Mouse (Mus musculus) embryonic facial prominence, embryonic 11.5 days (tissue): ENCODE data around the gene Ifne. TPM values are rescaled to one million over a fixed set of nuclear protein-coding genes. Genes with fewer than 3 reads are reported as not detected.
"Not testable (repeated sequence)": the region's sequence is repeated elsewhere in the genome, so short reads cannot be mapped to it uniquely, and the experiment has no call there.

ENCODE experiments used
- ATAC-seq: fragments of 200-750 bp; cut with Nextera tagmentation; replicated peaks from 2 replicates; pipeline ENCODE4 v1.8.0; 2017; ENCODE audit warnings: low read depth; ENCODE audit not compliant: insufficient number of reproducible peaks, low FRiP score, low TSS enrichment
- DNase-seq: peaks from one replicate; pipeline ENCODE4 v3.0.0-alpha.2; 2015; ENCODE audit warnings: low spot score
- H3K27ac ChIP-seq: fragments of 300-500 bp; sonication (generic); replicated peaks from 2 replicates; pipeline ENCODE4 v1.5.1; 2014; ENCODE audit warnings: mild to moderate bottlenecking, low read depth, low read length, control low read depth
- H3K27me3 ChIP-seq: fragments of 300-500 bp; sonication (generic); 2 replicates; pipeline ENCODE4 v1.6.1; 2014; ENCODE audit warnings: mild to moderate bottlenecking, low read length, moderate library complexity, mixed read lengths; ENCODE audit not compliant: control insufficient read depth, insufficient read depth
- H3K36me3 ChIP-seq: fragments of 300-500 bp; sonication (generic); replicated peaks from 2 replicates; pipeline ENCODE4 v1.6.1; 2014; ENCODE audit warnings: low read depth, mild to moderate bottlenecking, low read length, moderate library complexity, mixed read lengths; ENCODE audit not compliant: control insufficient read depth, insufficient read depth
- H3K4me1 ChIP-seq: fragments of 300-500 bp; sonication (generic); 2 replicates; pipeline ENCODE4 v1.6.1; 2014; ENCODE audit warnings: low read length, mixed read lengths; ENCODE audit not compliant: control insufficient read depth, insufficient read depth
- H3K4me2 ChIP-seq: fragments of 300-500 bp; sonication (generic); 2 replicates; pipeline ENCODE4 v1.6.1; 2014; ENCODE audit warnings: low read depth, mild to moderate bottlenecking, control low read depth, low read length, moderate library complexity
- H3K4me3 ChIP-seq: fragments of 300-500 bp; sonication (generic); 2 replicates; pipeline ENCODE4 v1.5.1; 2014; ENCODE audit warnings: low read depth, low read length, control low read depth
- H3K9ac ChIP-seq: fragments of 300-500 bp; sonication (generic); replicated peaks from 2 replicates; pipeline ENCODE4 v1.6.1; 2014; ENCODE audit warnings: mild to moderate bottlenecking, control low read depth, low read length
- H3K9me3 ChIP-seq: fragments of 300-500 bp; sonication (generic); replicated peaks from 2 replicates; pipeline ENCODE4 v1.6.1; 2016; ENCODE audit warnings: mild to moderate bottlenecking, low read length, inconsistent platforms, mixed read lengths; ENCODE audit not compliant: control insufficient read depth
- WGBS: fragments of 180-500 bp; shearing (Covaris S2); extraction: QIAGEN DNeasy Blood & Tissue Kit; methylation state at CpG from one replicate; pipeline ENCODE4 v1.1.7; 2014; 5-methylcytosine and 5-hydroxymethylcytosine counted together
- microRNA counts: library from miRNA; unstranded; fragments of <30 nt; microRNA quantifications from one replicate; lab custom pipeline; 2016
- microRNA-seq: library from miRNA; unstranded; fragments of <30 nt; microRNA quantifications from one replicate; pipeline ENCODE4, GENCODE M21; 2016; ENCODE audit warnings: borderline number of aligned reads
- polyA plus RNA-seq: library from polyadenylated mRNA; unstranded; fragments of >200 nt; fragmentation: Nextera tagmentation; extraction: Ambion mirVana; gene quantifications from 2 replicates; pipeline ENCODE4 v1.2.1, GENCODE M21; 2014

Ifne gene
- polyA plus RNA-seq, 1 experiment from 2014 or later: not detected

GRCm38 (mm10) chr4:88838828-88839227 lies 41.2 kb downstream of the Ifne start:
- ATAC-seq (no peak), DNase-seq (peak; percentile 56)
- Histone ChIP-seq H3K27me3 (no peaks in the 10 kb centered on the region), H3K4me2 (no peak overlapping the region), H3K9me3 (no peaks in the 10 kb centered on the region), H3K27ac (no peak overlapping the region), H3K4me1 (no peaks in the 10 kb centered on the region), H3K36me3 (no peaks in the 10 kb centered on the region), H3K9ac (no peak overlapping the region), H3K4me3 (no peak overlapping the region)
- 42% methylated on average over 3 of the region's 3 CpGs for WGBS

- H3K36me3 ChIP-seq, H3K27me3 ChIP-seq, H3K9ac ChIP-seq, H3K4me3 ChIP-seq, H3K9me3 ChIP-seq, DNase-seq, H3K4me2 ChIP-seq, H3K4me1 ChIP-seq, H3K27ac ChIP-seq, ATAC-seq: not testable (repeated sequence)
- WGBS: 80% methylated on average over 1 of the region's 1 CpGs
These were observed 44.8 kb downstream of the Ifne start, which contains the start of gene Ifna5 for GRCm38 (mm10) chr4:88835225-88835624. Gene Ifna5 (plus strand): TSS chr4:88835525.

- DNase-seq: peak; percentile 59
- 30% methylated on average over 4 of the region's 4 CpGs for WGBS
These were observed 49.5 kb downstream of the Ifne start for GRCm38 (mm10) chr4:88830523-88830922.

More at GRCm38 (mm10) chr4:88830523-88830922, 49.5 kb downstream of the Ifne start:
- H3K4me2 ChIP-seq: no peak overlapping the region
- no peak overlapping the region for H3K4me3 ChIP-seq
- no peaks in the 10 kb centered on the region for H3K36me3 ChIP-seq
- ATAC-seq: no peak
- H3K4me1 ChIP-seq: no peaks in the 10 kb centered on the region
- no peaks in the 10 kb centered on the region for H3K27me3 ChIP-seq
- H3K27ac ChIP-seq: no peak overlapping the region
- H3K9ac ChIP-seq: no peak overlapping the region
- H3K9me3 ChIP-seq: no peaks in the 10 kb centered on the region

MicroRNA genes within 50 kb of the gene (microRNA counts, 519-probe panel; counts per million panel counts)
- 3,213 counts per million, percentile 44 among the panel's probes with 10 or more counts for microRNA mmu-miR-31 (lab: Ali Mortazavi, UCI)

Small RNAs within 50 kb of the gene (microRNA-seq; reads per million reads assigned to microRNA genes)
- 379 reads per million, percentile 60 among the genes with 10 or more reads in this experiment for gene Mir31

Other genes with a start within 250 kb of the Ifne start
- not detected in 2 replicates for gene C87499, start 245.8 kb downstream of the Ifne start, polyA plus RNA-seq
- gene Ifna13, start 235.7 kb downstream of the Ifne start, polyA plus RNA-seq: 0.26 TPM in 1 of 2 replicates, not detected in the other
- gene Ifna16, start 203.3 kb downstream of the Ifne start, polyA plus RNA-seq: not detected in 2 replicates
- gene Ifna2, start 196.3 kb downstream of the Ifne start, polyA plus RNA-seq: not detected in 2 replicates
- gene Ifnab, start 188.8 kb downstream of the Ifne start, polyA plus RNA-seq: not detected in 2 replicates
- 1.6 and 1.7 TPM in 2 replicates for gene Gm26566, start 158.4 kb downstream of the Ifne start, polyA plus RNA-seq
- 162 and 180 TPM in 2 replicates for gene Klhl9, start 157.7 kb downstream of the Ifne start, polyA plus RNA-seq
- not detected in 2 replicates for gene Gm13271, start 125.3 kb downstream of the Ifne start, polyA plus RNA-seq
- gene Gm13283, start 120.1 kb downstream of the Ifne start, polyA plus RNA-seq: 0.20 and 0.28 TPM in 2 replicates
- 0.22 TPM in 1 of 2 replicates, not detected in the other for gene Gm13290, start 106.4 kb downstream of the Ifne start, polyA plus RNA-seq
- gene Gm13289, start 103.3 kb downstream of the Ifne start, polyA plus RNA-seq: not detected in 2 replicates
- not detected in 2 replicates for gene Gm13272, start 100.4 kb downstream of the Ifne start, polyA plus RNA-seq
- gene Ifnz, start 98.1 kb downstream of the Ifne start, polyA plus RNA-seq: 0.28 TPM in 1 of 2 replicates, not detected in the other
- gene Gm13276, start 94.5 kb downstream of the Ifne start, polyA plus RNA-seq: not detected in 2 replicates
- not detected in 2 replicates for gene Gm13277, start 91.6 kb downstream of the Ifne start, polyA plus RNA-seq
- gene Gm13278, start 88.7 kb downstream of the Ifne start, polyA plus RNA-seq: not detected in 2 replicates
- gene Gm13275, start 85.7 kb downstream of the Ifne start, polyA plus RNA-seq: not detected in 2 replicates
- gene Gm13279, start 82.8 kb downstream of the Ifne start, polyA plus RNA-seq: not detected in 2 replicates
- 0.86 and 1.2 TPM in 2 replicates for gene Gm13285, start 80.5 kb downstream of the Ifne start, polyA plus RNA-seq
- gene Gm13287, start 76.9 kb downstream of the Ifne start, polyA plus RNA-seq: not detected in 2 replicates
- gene Gm13288, start 74.7 kb downstream of the Ifne start, polyA plus RNA-seq: not detected in 2 replicates
- gene Ifna7, start 64.0 kb downstream of the Ifne start, polyA plus RNA-seq: not detected in 2 replicates
- gene Ifna11, start 60.2 kb downstream of the Ifne start, polyA plus RNA-seq: not detected in 2 replicates
- gene Ifna6, start 52.8 kb downstream of the Ifne start, polyA plus RNA-seq: not detected in 2 replicates
- not detected in 2 replicates for gene Ifna5, start 44.7 kb downstream of the Ifne start, polyA plus RNA-seq
- not detected in 2 replicates for gene Ifna4, start 38.3 kb downstream of the Ifne start, polyA plus RNA-seq
- not detected in 2 replicates for gene Ifna1, start 30.1 kb downstream of the Ifne start, polyA plus RNA-seq